Mouse (Mus musculus) stomach, embryonic 16.5 days (tissue): Measurements from ENCODE around the gene Txn2. TPM values are rescaled to one million over a fixed set of nuclear protein-coding genes. Genes with fewer than 3 reads are reported as not detected.

ENCODE experiments used
- ATAC-seq: fragments of 200-750 bp; cut with Nextera tagmentation; 2 replicates; pipeline ENCODE4 v1.8.0; 2017; ENCODE audit warnings: moderate number of reproducible peaks, moderate TSS enrichment; ENCODE audit not compliant: insufficient read depth, low FRiP score
- H3K27ac ChIP-seq: fragments of 300-500 bp; sonication (generic); 2 replicates; pipeline ENCODE4 v1.5.1; 2014; ENCODE audit warnings: low read length
- H3K27me3 ChIP-seq: fragments of 300-500 bp; sonication (generic); 2 replicates; pipeline ENCODE4 v1.6.1; 2014; ENCODE audit warnings: low read length, control low read depth, mixed read lengths; ENCODE audit not compliant: control insufficient read depth, insufficient read depth
- H3K36me3 ChIP-seq: fragments of 300-500 bp; sonication (generic); 2 replicates; pipeline ENCODE4 v1.6.1; 2014; ENCODE audit warnings: low read length; ENCODE audit not compliant: control insufficient read depth, insufficient read depth
- H3K4me1 ChIP-seq: fragments of 300-500 bp; sonication (generic); 2 replicates; pipeline ENCODE4 v1.6.1; 2014; ENCODE audit warnings: low read length, control low read depth, mixed read lengths; ENCODE audit not compliant: control insufficient read depth, insufficient read depth
- H3K4me2 ChIP-seq: fragments of 300-500 bp; sonication (generic); 2 replicates; pipeline ENCODE4 v1.6.1; 2014; ENCODE audit warnings: low read depth, low read length, mixed read lengths
- H3K4me3 ChIP-seq: fragments of 300-500 bp; sonication (generic); replicated peaks from 2 replicates; pipeline ENCODE4 v1.5.1; 2014; ENCODE audit warnings: mild to moderate bottlenecking, low read length
- H3K9ac ChIP-seq: fragments of 300-500 bp; sonication (generic); 2 replicates; pipeline ENCODE4 v1.6.1; 2014; ENCODE audit warnings: low read length
- H3K9me3 ChIP-seq: fragments of 300-500 bp; sonication (generic); replicated peaks from 2 replicates; pipeline ENCODE4 v1.6.1; 2016; ENCODE audit warnings: low read length, control low read depth; ENCODE audit not compliant: control insufficient read depth
- WGBS: fragments of 180-500 bp; shearing (Covaris S2); extraction: QIAGEN DNeasy Blood & Tissue Kit; methylation state at CpG from one replicate; pipeline ENCODE4 v1.1.7; 2014; 5-methylcytosine and 5-hydroxymethylcytosine counted together
- polyA plus RNA-seq: library from polyadenylated mRNA; unstranded; fragments of >200 nt; fragmentation: Nextera tagmentation; extraction: Ambion mirVana; gene quantifications from 2 replicates; pipeline ENCODE4 v1.2.1, GENCODE M21; 2015

Gene Txn2
- polyA plus RNA-seq, 1 experiment from 2014 or later: 232 TPM

DNA sequence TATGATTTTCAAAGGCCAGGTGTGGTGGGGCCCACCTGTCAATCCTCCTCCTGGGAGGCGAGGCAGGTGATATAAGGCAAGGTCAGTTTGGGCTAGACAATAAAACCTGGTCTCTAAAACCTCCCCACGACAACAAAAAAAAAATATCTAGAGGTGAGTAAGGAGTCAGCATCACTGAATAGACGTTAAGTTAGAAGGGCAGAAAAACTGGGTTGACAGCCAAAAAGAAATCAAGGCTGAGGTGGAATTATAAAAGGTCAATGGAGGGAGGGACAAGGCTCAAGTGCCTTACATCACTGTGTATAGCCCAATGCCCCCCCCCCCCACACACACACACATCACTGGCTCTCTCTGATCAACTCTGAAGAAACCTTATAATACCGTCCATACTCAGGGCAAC is 715 bp downstream of the Txn2 start:
- H3K4me2 ChIP-seq: peak overlapping the region; percentile 80
- ATAC-seq: no peak
- WGBS: 17% methylated on average over 4 of the region's 4 CpGs
- H3K4me3 ChIP-seq: peak overlapping the region; percentile 76
- H3K36me3 ChIP-seq: 0 out of 2 replicates have a peak, but pooled peaks cover 7% of the 10 kb centered on the region
- peaks cover 10% of the 10 kb centered on the region for H3K4me1 ChIP-seq
- peak overlapping the region; percentile 84 for H3K9ac ChIP-seq
- H3K27me3 ChIP-seq: no peaks in the 10 kb centered on the region
- H3K27ac ChIP-seq: peak overlapping the region; percentile 88
- H3K9me3 ChIP-seq: no peaks in the 10 kb centered on the region

GRCm38 (mm10) chr15:77926921-77927320 is 1.9 kb downstream of the Txn2 start:
- H3K4me1 ChIP-seq: peaks cover 10% of the 10 kb centered on the region
- H3K36me3 ChIP-seq: peaks cover 13% of the 10 kb centered on the region; the same call in 1 of the 2 replicates
- no peak overlapping the region for H3K27ac ChIP-seq
- WGBS: 83% methylated on average over 5 of the region's 5 CpGs
- ATAC-seq: no peak
- no peaks in the 10 kb centered on the region for H3K9me3 ChIP-seq
- no peaks in the 10 kb centered on the region for H3K27me3 ChIP-seq
- H3K9ac ChIP-seq: no peak overlapping the region
- H3K4me2 ChIP-seq: no peak overlapping the region
- no peak overlapping the region for H3K4me3 ChIP-seq

- Histone ChIP-seq H3K27ac (no peak overlapping the region), H3K4me3 (no peak overlapping the region), H3K4me2 (no peak overlapping the region), H3K27me3 (no peaks in the 10 kb centered on the region), H3K9me3 (no peaks in the 10 kb centered on the region), H3K4me1 (peaks cover 18% of the 10 kb centered on the region), H3K36me3 (peaks cover 13% of the 10 kb centered on the region; the same call in 1 of the 2 replicates), H3K9ac (no peak overlapping the region)
- ATAC-seq: no peak
- 87% methylated on average over 2 of the region's 2 CpGs for WGBS
Measured at GRCm38 (mm10) chr15:77925195-77925594, 3.6 kb downstream of the Txn2 start.

DNA sequence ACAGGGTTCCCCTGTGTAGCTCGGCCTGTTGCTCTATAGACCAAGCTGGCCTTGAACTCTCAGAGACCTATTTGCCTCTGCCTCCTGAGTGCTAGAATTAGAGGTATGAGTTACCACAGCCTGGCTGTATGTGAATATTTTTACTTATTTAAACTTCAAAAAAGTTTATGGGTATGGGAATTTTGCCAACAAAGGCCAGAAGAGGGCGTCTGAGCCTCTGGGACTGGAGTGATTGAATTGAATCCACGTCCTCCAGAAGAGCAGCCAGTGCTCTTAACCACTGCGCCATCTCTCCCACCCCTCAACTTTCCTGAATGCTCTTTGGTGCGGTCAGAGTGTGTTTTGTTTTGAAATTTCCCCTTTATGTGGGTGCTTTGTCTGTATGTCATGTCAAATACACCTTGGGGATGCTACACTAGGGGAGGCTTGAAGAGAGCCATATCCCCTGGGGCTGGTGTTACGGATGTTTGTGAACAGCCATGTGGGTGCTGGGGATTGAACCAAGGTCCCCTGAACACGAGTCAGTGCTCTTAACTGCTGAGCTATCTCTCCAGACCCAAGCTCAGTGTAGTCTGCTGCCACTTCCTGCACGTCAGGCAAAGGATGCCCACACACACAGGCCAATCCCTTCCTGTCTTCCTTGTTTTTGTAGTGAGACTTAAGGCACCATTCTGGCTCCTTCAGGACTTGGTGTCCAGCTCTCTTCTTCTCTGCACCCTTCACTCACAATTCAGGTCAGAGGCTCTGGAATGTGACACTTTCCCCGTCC is 5.4 kb downstream of the Txn2 start:
- Histone ChIP-seq H3K36me3 (peaks cover 13% of the 10 kb centered on the region; the same call in 1 of the 2 replicates), H3K9me3 (no peaks in the 10 kb centered on the region), H3K4me1 (peaks cover 14% of the 10 kb centered on the region), H3K4me3 (no peak overlapping the region), H3K27me3 (no peaks in the 10 kb centered on the region), H3K27ac (no peak overlapping the region), H3K4me2 (no peak overlapping the region), H3K9ac (no peak overlapping the region)
- no peak for ATAC-seq
- WGBS: 62% methylated on average over 9 of the region's 9 CpGs

DNA sequence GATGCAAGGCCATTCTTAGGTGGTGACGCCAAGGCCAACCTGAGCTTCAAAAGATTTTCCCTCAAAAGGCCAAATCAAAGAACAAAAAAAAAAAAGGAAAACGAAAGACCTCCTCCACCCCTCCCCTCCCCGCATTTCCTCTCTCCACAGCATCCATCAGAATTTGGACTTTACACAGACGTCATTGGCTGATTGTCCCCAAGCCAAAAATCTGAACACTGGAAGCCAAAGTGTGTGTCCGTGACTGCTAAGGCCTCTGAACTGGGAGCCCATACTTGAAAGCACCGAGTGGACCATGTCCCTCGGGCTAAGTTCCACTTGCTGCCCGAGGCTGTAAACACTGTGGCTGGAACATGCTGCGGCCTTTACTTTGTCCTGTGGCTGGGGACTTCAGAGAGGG is 6.1 kb downstream of the Txn2 start:
- Histone ChIP-seq H3K27ac (no peak overlapping the region), H3K9me3 (no peaks in the 10 kb centered on the region), H3K4me3 (no peak overlapping the region), H3K9ac (no peak overlapping the region), H3K4me1 (peaks cover 10% of the 10 kb centered on the region), H3K4me2 (no peak overlapping the region), H3K36me3 (peaks cover 13% of the 10 kb centered on the region; the same call in 1 of the 2 replicates), H3K27me3 (no peaks in the 10 kb centered on the region)
- ATAC-seq: no peak
- 83% methylated on average over 9 of the region's 9 CpGs for WGBS

DNA sequence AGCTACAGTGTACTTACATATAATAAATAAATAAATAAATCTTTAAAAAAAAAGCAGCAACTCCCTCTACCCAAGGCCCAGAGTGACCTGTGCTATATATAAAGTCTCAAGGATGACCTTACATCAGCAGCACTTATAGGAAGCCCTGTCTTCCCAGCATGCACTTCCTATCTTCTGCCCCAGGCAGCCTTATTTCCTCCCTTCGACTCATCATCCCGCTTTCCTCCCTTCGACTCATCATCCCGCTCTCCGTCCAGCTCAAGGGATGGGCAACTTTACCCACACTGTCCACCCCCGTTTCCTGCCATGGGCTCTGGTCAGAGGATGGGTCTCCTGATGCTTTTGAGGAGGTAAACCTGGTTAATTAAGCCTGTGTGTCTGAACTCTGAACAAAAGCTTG is 7.2 kb downstream of the Txn2 start:
- 84% methylated on average over 6 of the region's 6 CpGs for WGBS
- H3K9ac ChIP-seq: no peak overlapping the region
- no peak overlapping the region for H3K4me2 ChIP-seq
- no peak overlapping the region for H3K4me3 ChIP-seq
- H3K36me3 ChIP-seq: peaks cover 11% of the 10 kb centered on the region
- no peaks in the 10 kb centered on the region for H3K27me3 ChIP-seq
- H3K9me3 ChIP-seq: no peaks in the 10 kb centered on the region
- no peak overlapping the region for H3K27ac ChIP-seq
- ATAC-seq: no peak
- H3K4me1 ChIP-seq: peaks cover 8% of the 10 kb centered on the region; the same call in 1 of the 2 replicates

DNA sequence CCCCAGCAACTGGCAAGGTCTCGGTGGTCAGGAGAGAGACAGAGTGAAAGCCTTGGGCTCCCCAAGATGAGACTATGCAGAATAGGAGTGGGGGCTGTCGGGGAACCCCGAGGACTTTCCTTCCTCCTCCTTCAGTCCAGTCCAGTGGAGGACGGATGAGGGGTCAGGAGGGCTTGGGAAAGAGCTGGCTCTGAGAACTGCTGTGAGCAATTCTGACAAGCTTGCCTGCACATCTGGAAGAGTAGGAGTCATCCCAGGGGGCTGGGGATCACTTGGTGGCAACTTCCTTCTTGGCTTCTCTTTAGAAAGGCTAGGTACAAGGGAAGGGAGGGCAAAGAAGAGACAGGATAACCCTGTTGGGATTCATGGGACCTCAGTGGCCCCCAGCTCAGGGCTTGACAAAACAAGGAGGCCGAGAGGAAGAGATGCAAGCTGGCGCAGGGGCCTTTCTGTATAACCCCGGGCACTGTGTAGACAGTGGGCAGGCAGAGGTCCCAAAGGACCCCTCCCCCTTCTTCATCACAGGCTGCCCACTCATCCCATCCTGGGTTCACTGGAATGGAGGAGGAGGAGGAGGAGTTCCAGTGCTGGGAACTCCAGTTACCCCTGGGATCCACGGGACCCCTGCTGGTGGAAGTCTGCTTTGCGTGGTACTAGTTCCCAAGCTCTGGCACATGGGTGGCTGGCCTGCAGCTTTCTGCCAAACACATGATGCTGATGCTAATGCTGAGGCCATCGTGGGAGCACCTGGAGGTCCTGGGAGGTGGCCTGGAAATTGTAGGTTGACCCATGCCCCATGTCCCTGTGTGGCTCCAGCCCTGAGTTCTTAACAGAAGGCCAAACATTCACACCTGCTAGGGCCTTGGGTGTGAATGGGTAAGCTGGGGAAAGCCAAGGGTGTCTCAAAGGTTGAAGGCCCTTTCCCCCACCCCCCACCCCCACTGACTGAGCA is 8.0 kb downstream of the Txn2 start:
- no peak overlapping the region for H3K4me2 ChIP-seq
- no peak overlapping the region for H3K9ac ChIP-seq
- H3K36me3 ChIP-seq: peaks cover 10% of the 10 kb centered on the region
- peaks cover 8% of the 10 kb centered on the region; the same call in 1 of the 2 replicates for H3K4me1 ChIP-seq
- WGBS: 75% methylated on average over 10 of the region's 10 CpGs
- no peaks in the 10 kb centered on the region for H3K27me3 ChIP-seq
- no peak overlapping the region for H3K4me3 ChIP-seq
- no peaks in the 10 kb centered on the region for H3K9me3 ChIP-seq
- H3K27ac ChIP-seq: peak overlapping the region; percentile 43; the same call in 1 of the 2 replicates
- ATAC-seq: no peak

- Histone ChIP-seq H3K27me3 (no peaks in the 10 kb centered on the region), H3K4me3 (no peak overlapping the region), H3K4me1 (peaks cover 8% of the 10 kb centered on the region; the same call in 1 of the 2 replicates), H3K27ac (peak overlapping the region; percentile 78), H3K4me2 (no peak overlapping the region), H3K9ac (0 out of 2 replicates have a peak overlapping the region, but pooled peaks have one; percentile 47), H3K9me3 (no peaks in the 10 kb centered on the region), H3K36me3 (peaks cover 10% of the 10 kb centered on the region)
- 70% methylated on average over 12 of the region's 12 CpGs for WGBS
- peak; percentile 28; the same call in 1 of the 2 replicates for ATAC-seq
Measured at GRCm38 (mm10) chr15:77919441-77919840, 9.4 kb downstream of the Txn2 start.
